Mouse (Mus musculus) cerebellum, postnatal 36 days (tissue): ENCODE results near the gene Rgl1.
"Not testable (repeated sequence)": the region's sequence is repeated elsewhere in the genome, so short reads cannot be mapped to it uniquely, and the experiment has no call there.

Experiments used
- DNase-seq, 2 experiments: peaks; one replicate each; pipeline ENCODE4 v3.0.0; 2021 to 2022; ENCODE audit warnings: mixed read lengths in 2 of 2

The Rgl1 gene

DNA sequence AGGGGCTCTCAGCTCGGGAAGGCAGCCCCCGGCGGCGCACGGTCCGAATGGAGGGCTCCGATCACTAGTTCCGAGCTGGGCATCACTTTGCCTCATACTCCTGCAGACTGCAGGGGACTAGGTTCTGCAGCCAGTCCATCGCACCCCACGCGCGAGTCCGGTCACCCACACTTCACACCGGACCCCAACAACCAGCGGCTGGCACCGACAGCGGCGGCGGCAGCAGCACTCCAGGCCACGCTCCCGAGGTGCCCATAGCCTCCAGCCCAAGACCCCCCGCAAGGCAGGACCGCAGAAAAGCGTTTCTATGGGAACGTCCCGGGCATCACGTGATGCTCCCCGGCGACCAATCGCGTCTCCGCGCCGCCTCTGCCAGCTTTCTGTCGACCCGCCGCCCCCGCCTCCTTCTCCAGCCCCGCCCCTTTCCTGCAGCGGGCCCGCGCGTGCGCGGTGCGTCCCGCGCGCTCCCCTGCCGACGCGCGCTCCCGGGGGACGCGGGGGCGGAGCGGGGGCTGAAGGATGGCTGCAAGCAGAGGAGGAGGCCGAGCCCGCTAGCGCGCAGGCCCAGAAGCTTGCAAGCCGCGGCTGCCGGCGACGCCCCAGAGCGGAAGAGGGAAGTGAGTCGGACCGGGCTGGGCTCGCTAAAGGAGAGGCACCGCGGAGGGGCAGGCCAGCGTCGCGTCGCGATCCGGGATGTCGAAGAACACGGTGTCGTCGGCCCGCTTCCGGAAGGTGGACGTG lies at the start of gene Rgl1, which contains the start of gene Arpc5:
TSS of gene Rgl1 (minus strand) at position 320 of the 741 bp plus-strand sequence.
TSS of gene Arpc5 (plus strand) at position 511 of the 741 bp plus-strand sequence.
- DNase-seq, result peak; percentile 95 to 97

DNA sequence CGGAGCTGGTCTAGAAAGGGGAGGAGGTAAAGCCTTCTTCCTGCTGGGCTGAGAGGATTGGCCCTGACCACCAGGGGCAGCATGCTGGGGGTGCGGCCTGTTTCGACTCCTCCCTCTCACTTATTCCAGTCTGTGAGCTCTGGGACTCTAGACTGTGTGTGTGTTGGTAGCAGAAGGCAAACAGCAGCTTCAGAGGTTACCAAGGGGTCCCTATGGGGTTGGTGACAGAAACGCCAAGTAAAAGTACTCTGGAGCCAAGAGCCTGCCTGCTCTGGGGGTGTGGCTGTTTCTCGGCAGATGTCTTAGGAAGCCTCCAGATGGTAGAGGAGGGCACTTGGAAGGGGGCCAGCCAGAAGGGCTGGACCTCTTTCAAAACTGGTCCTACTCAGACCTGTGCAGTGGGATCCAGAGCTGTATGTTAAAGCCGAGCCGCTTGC lies 49.1 kb upstream of the Rgl1 start:
- peak in 1 of 2 experiments; percentile 17 for DNase-seq

DNA sequence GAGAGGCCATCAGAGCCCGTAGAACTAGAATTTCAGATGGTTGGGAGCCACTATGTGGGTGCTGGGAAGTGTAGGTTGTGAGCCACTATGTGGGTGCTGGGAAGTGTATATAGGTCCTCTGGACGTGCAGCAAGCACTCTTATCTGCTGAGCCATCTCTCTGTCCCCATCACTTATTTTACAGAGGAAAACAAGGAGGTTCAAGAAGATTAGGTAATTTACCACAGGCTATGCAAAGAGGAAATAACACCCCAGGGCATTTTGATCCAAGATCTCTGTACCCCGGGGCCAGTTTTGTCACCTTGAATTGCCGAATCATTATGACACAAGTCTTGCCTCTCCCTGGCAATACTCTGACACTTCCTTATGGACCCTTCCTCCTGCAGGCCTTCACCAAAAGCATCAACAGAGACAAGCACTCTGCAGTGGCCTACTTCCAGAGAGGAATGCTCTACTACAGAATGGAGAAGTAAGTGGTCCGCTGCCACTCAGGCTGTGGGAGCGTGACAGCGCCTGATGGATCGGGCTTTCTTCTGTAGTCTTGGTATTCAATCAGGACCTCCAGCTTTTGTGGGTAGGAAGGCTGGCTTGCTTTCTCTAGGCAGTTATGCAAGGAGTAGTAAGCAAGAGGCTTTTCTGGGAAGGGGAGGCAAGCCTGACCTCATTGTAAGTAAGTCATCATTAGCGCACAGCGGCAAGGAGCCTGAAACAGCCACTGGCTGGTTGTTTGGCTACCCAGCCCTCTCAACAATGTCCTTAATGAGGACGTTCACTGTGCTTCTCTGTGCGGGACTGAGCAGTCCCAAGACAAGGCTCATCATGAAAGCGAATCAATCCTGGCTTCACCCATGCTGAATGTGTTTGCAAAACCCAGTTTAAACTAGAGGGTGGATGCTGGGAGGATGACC lies 44.6 kb upstream of the Rgl1 start:
- no peak for DNase-seq

DNA sequence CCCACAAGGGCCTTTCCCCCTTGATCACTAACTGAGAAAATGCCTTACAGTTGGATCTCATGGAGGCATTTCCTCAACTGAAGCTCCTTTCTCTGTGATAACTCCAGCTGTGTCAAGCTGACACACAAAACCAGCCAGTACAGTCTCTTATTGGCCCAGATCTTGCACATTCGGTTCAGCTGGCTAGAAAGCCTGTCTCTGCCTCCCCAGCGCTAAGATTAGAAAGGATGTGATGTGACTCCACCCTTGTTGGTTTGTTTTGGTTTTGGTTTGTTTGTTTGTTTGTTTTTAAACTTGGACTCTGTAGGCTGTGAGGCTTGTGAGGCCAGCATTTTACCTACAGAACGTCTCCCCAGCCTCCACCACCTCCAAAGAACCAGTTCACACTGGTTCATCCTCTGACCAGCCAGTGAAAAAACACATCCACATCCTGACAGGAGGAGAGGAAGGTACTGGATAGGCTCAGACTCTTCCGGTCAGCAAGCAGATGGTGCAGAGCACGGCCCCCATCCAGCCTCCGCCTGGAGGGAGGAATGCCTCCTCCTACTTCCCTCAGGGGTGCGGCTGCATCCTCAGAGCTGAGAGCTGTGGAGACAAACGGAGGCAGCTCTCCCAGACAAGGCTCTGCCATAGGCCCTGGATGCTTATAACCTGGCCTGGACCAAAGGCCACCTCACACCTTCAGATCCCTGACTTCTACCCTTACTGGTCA lies 43.5 kb upstream of the Rgl1 start:
- DNase-seq, result no peak

DNA sequence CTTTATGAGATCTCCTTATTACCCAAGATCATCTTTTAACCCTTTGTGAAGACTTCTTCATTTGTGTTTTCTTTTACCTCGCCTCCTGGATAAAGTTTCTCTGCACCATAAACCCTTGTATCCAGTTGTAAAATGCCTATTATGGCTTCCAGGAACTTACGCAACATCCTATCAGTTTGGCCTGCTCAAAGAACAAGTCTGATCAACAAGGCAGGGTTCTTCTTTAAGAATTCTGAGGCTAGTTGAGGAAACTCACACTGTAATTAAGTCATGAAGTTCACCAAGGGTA lies 42.2 kb upstream of the Rgl1 start:
- no peak for DNase-seq

DNA sequence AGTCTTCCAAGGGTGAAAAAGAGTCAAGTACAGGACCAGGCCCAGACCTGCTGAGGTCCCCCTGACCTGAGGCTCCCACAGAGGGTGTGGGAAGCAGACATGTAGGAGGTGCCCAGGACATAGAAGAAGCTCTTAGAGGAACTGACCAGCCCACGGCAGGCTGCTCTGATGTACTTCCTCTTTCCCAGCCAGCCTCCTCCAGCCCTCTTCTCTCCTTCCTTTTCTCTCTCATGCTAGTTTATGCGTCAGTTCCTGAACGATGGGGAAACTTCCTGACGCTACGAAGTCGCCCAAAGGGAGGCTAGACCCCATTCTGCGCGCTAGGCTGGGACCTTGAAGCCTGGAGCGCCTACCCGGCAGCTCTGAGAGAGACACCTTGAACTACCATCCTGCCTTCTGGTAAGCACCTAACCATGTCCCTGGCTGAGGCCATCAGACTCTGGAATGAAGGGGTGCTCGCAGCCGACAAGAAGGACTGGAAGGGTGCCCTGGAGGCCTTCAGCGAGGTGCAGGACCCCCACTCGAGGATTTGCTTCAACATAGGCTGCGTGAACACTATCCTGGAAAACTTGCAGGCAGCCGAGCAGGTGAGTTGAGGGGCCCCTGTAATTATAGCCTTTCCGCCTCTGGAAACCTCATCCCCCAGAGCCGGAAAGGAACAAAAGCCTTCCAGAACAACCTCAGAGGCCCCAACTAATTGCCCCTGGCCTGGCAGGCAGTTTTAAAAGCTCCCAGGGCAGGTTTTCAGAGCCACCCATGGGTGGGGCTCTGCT lies 41.7 kb upstream of the Rgl1 start:
- DNase-seq, result no peak

DNA sequence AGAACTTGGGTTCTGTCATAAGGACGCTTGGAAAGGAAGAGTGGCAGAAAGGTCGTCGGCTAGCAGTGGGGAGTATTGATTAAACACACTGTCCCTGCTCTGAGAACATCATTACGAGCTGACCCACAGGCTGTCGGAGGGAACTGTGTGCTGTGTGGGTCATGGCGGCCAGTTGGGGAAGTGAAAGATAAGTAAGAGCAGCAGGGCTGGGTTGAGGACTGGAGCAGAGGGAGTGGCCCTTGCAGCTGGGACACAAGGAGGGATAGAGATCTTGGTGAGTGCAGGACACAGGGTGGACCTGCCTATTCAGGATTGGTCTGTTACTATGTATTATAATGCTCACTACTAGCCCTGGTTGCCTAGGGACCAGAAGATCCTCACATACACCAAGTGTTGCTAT lies 38.8 kb upstream of the Rgl1 start:
- no peak for DNase-seq

DNA sequence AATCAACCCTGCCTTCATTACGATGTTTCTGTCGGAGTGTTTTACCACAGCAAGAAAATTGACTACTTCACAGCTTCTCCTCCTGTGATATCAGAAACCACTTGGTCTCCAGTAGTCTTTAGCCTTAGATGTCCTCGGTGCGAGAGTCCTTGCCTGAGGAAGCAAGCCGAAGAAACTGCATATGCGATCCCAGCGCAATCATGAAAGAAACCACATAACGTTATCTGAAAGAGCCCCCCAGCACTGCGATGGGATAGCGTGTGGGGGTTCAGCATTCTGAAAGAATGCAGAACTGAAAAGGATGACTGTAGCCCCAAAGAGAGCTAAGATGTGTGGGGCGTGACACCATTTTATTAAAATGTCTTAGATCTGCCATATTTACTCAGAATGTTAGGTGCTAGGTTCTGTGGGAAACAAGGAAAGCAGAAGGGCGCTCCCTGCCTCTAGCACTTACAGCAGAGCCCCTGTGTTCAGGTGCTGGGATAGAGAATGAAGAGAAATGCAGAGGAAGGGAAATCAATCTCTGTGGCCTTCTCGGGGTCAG lies 34.6 kb upstream of the Rgl1 start:
- DNase-seq, result no peak

DNA sequence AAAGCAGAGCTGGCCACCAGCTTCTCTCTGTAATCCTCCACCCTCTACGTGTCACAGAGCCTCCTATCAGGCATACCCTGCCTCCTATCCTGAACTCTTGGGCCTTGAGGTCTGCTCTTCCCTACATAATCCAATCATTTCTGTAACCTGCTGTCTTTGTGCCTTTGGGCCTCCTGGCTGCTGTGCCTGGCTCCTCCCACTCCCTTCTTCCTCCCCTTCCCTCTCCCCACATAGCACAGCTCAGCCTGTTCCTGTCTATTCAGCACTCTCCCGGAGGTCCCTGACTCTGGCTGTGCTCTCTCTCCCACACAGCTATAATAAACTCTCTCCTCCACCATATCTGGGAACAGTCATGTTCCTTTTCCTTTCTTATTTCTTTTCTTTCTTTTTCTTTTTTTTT lies 33.7 kb upstream of the Rgl1 start, which contains the start of gene Ncf2:
TSS of gene Ncf2 (plus strand) at position 298 of the 400 bp plus-strand sequence.
- DNase-seq, result no peak

DNA sequence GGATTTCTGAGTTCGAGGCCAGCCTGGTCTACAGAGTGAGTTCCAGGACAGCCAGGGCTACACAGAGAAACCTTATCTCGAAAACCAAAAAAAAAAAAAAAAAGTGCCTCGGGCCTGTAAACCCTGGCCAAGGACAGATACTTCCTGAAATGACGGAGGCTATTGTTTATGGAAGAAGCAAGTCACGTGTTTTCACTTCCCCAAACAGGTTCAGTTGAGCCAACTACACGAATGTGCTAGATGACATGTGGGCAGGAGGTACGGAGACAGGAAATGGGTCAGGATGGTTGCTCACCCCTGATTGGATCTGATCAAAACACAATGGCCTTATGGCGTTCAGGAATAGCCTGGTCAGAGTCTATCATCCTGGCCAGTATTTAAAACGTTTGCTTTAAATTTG lies 32.0 kb upstream of the Rgl1 start:
- no peak for DNase-seq

DNA sequence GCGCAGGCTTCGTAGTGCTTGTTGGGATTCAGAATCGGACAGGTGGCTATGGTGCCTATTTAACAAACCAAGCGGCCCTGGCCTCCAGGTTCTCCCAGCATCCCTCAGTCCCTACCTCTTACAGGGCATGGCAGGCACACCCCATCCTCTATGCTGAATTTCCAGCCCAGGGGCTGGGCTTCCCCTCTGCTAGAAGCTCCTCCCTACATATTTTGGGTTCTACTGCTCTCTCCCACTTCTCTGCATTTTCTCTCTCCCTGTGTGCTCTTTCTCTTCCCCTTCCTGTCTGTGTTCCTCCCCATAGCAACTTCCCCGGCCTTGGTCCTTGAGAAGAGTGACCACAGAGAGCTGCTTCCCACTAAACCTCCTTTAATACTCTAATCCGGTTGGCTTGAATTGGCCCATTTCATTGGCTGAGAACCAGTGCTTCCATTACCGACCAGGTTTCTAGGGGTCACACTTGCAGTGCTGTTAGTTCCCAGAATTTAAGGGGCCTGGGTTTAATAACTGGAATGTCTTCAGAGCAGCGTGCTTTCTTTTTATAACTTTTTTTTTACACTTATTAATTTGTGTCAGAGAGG lies 30.6 kb upstream of the Rgl1 start:
- DNase-seq, result no peak

DNA sequence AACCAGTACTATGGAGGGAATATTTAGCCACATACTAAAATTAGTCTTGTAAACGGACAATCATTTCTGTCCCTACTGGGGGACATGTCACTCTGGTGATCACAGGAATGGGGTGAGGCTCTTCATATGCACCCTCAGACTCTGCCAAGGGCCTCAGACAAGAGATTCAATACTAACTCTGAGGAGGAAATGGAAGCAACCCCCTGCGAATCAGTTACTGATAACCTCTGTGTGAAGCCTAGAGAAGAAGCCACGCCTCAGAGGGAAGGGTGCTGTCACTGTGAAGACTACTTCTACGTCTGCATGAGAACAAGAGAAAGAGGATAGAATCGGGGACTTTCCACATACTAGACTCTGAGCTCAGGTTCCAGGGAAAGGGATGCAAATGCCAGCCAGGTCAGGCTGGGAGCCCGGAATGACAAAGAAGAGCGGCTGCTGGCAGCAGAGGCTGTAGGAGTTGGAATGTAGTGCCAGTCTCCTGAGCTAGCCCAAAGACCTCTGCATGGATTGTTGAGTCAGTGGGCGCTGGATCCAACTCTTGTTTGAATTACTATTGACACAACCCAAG lies 29.6 kb upstream of the Rgl1 start:
- no peak for DNase-seq

DNA sequence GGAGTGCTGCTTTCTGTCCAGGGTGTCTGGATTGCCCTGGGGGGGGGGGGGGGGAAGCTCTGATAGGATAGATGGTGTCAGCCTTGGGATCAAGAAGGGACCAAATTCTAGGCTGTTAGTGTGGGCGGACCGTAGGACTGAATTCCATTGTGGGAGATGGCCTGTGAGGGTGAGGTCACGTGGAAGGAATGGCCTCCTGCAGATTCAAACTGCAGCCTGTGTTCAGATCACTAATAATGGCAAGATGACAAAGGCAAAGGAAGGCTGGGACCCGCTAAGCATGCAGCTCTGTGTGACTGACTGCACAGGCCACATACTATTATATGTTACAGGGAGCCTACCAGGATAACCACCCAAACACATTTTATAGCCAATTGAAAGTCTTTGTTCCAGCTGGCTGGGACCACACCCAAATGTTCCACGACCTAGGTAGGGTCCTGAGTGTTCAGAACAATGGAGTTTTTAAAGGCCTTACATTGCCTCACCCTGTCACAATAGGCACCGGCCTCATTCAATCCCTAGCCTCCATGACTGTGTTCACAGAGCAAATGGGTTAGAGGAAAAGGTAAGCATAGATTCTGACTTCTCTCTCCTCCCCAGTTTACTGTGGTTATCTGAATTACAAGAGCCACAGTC lies 27.5 kb upstream of the Rgl1 start:
- no peak for DNase-seq

DNA sequence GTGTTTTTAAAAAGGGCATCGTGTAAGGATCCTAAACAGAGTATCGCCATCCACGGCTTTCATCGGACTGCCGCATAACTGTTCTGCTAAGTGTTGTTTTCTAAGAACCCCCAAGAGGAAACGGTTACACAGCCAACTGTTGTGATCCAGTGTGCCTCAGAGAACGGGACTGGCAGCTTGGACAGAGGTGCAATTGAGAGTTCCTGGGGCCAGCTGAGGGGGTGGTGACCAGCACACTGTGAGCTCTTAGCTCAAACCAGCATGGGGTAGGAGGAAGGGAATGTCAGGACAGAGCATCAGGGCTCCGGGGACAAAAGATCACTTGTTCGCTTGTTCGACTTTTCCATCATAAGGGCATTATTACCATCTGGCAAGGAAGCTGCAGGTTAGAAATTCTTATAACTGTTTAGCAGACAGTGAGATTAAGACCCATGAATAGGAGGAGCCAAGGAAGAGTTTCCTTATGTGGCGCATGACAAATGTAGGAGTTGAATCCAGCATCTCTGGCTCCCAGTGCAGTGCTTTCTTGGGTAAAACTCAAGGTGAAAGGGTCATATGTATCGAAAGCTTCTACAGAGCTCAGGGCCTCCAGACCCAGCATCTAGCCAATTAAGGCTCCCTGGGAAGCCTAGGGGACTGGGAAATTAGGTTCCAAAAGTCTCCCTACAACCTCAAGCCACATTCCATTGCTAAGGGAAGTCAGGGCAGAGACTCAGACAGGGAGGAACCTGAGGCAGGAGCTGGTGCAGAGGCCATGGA lies 26.8 kb upstream of the Rgl1 start:
- DNase-seq, result peak in 1 of 2 experiments; percentile 16

DNA sequence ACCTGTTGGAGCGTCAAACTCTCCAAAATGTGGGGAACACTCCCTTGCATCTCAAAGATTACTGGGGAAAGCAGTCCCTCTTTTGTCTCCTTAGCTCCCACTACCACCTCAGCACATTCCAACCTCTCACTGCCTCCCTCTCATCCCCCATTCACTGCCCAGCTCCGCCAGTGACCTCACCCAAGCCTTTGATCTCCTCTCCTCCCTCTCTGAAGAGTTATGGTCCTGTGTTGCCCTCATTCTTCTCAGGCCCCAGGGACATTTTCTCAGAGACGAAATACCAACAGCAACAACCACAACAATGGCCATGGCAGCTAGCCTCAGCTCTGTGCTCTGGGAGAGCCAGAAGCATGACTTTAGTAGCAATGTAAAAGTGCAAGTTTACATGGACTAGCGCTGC lies 25.1 kb upstream of the Rgl1 start:
- DNase-seq, result no peak

DNA sequence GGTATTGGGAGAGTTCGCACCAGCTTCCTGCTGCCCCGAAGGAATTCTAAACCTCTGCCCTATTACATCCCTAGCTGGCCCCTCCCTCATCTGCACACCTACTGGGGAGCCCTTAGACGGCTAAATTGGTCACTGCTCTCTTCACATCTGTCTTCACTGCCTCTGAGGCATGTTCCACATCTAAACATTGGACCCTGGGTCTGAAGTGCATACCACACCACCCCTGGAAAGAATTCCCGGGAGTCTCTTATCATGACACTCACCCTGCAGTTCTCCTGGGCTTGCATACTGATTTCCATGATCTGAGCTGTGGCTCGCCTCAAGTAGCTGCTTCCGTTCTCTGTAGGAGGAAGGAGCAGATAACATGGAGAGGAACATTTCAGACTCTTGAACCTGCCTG lies 24.7 kb upstream of the Rgl1 start:
- DNase-seq, result no peak

DNA sequence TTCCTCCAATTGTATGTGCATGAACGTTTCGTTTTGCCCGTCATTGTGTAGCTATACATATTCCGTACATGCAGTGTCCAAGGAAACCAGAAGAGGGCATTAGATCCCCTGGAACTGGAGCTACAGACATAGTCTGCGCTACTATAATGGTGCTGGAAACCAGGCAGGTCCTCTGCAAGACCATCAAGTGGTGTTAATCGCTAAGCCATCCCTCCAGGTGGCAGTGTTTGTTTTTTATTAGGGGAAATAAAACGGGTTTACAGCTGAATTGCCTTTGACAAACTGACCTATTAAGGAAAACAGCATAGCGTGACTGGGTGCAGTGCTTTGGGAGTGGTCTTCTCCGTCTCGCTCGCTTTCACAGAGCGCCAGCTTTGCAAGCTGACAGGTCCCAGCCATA lies 24.1 kb upstream of the Rgl1 start:
- peak in 1 of 2 experiments; percentile 21 for DNase-seq

DNA sequence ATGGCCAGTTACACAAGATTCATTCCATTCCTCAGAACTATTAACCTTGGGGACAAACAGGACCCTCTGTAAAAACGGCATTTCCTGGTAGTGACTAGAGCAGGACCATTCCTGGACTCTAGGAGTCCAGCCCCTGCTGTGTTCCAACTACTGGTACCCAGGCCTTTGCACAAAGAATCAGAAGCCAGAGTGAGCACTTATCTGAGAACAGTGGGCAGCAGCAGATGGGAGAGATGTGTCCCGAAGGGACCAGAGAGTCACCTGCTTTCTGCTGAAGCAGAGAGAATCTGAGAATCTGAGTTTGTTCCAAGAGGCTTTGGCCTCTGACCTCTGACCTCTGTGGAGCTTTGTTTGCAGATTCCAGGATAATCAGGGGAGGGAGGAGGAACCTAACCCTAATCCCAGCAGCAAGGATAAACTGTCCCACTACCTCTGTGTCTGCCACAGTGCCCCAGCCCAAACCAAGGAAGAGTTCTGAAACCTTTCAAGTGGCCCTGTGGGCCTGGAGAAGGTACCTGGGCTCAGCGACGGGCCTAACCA lies 22.0 kb upstream of the Rgl1 start:
- no peak for DNase-seq

DNA sequence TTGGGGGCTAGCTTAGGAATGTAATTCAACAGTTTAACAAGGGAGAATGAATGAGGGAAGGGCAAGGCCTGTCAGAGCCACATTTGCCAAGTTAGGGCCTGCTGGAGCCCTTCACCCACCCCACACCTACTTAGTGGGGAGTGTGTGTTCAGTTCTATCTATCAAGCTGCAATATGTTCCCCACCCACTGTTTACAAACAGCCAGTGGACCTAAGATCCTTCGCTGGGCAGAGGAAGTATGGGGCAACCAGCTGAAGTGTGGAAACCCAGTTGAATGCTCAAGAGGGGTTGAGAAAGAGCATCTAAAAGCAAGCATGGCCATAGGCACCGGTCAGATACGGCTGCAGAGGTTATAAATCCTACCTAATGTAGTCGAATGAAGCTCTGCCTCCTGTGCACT lies 20.8 kb upstream of the Rgl1 start:
- DNase-seq, result no peak

DNA sequence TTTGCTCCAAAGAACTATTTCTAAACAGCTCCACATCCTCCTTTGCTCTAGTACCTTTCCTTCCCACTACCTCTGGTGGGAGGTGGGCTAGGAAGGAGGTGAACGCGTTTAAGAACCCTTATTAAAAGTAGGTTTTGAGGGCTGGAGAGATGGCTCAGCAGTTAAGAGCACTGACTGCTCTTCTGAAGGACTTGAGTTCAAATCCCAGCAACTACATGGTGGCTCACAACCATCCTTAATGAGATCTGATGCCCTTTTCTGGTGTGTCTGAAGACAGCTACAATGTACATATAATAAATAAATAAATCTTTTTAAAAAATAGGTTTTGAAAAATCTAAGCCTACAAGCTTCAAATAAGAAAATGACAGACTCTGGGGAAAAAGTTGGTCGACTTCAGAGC lies 19.3 kb upstream of the Rgl1 start:
- not testable (repeated sequence) for DNase-seq
